Mouse (Mus musculus): ENCODE results near the gene 5530401A14Rik.
A peak's percentile ranks its signal among the peaks of the same experiment; 100 is the strongest.

Gene 5530401A14Rik

GRCm38 (mm10) chr11:81926393-81926792 lies 65.9 kb downstream of the 5530401A14Rik start:
- no peak for DNase-seq (ENCODE audit: low read depth, low spot score)

GRCm38 (mm10) chr11:81937516-81937915 lies 77.0 kb downstream of the 5530401A14Rik start:
- no peak for DNase-seq (ENCODE audit: low read depth, low spot score)

GRCm38 (mm10) chr11:81940988-81941387 lies 80.5 kb downstream of the 5530401A14Rik start:
- peak; percentile 2 for DNase-seq (ENCODE audit: low read depth, low spot score)

- DNase-seq (ENCODE audit: low read depth, low spot score), result no peak
These were observed 81.7 kb downstream of the 5530401A14Rik start for GRCm38 (mm10) chr11:81942167-81942566.

All from forelimb bud, embryonic 11.5 days (tissue).